Mouse (Mus musculus) heart, adult 2 months (tissue): ENCODE measurements around the gene Lrrc29.

ENCODE experiments used
- CTCF ChIP-seq: fragments of 200-600 bp; IDR thresholded peaks from 2 replicates; pipeline ENCODE4 v1.8.1; 2022; ENCODE audit warnings: antibody characterized with exemption, mild to moderate bottlenecking, moderate library complexity
- POLR2A ChIP-seq: fragments of 200-500 bp; IDR thresholded peaks from 2 replicates; pipeline ENCODE4 v1.6.1; 2011; ENCODE audit warnings: mild to moderate bottlenecking, low read depth, low read length, control low read depth; ENCODE audit not compliant: insufficient read depth

DNA sequence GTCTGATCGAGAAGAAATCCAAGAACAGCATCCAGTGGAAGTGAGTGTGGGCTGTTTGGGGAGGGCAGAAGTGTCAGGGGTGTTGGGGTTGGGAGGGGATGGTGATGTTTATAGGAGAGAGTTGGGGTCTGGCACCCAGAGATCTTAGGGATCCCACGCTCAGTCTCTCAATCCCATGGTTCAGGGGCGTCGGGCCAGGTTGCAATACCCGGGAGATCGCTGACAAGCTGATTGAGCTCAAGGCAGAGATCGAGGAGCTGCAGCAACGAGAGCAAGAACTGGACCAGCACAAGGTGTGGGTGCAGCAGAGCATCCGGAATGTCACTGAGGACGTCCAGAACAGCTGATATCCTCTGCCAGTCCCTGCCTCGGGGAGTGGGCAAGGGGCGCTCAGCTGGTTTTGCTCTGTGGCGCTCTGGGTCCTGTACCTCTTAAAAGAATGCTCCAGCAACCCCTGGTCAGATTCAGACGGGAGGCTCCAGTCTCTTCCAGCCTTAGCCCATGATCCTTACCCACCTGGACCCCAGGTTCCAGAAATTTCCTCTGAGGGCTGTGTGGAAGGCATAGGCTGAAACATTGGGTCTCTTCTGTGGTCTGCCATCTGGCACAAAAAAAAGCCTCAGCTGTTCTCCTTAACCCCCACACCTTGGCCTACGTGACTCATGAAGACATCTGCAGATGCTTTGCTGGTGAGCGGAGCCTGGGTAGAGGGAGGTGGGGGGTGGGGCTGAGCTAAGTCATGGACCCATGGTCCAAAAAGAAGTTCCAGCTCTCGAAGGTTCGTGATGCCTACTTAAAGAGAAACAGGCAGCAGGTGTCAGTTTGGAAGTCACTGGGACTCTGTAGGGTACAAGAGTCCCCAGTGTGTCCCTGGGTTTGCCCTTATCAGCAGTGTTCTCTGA is 27.5 kb downstream of the Lrrc29 start:
- no peak for TF ChIP-seq CTCF
- no peak for TF ChIP-seq POLR2A
